Comparison of ENCODE assay signal across 10 mouse cellular contexts in genomic region chr2:107886063-107886762, GRCm38 (mm10).
DNase-seq lines count a peak whose midpoint lies in the region; ATAC-seq lines count a peak whose summit lies in the region.
"Had no signal": no experiment of that assay in that cellular context is flagged by ENCODE, and none has a peak within 500 bp of the region (broad histone marks: within the 10 kb centered on the region; RNA-seq: fewer than 3 reads in every experiment).

No protein-coding gene starts in this region.

- peak; percentile 6 for DNase-seq in hindbrain, embryonic 11.5 days (ENCODE audit: low spot score)
- no peak for DNase-seq in hindbrain, embryonic 10.5 days (ENCODE audit: low spot score)
- peak; percentile 65 for DNase-seq in 3T3-L1 (ENCODE audit: low read depth, low spot score)
- peak; percentile 5 for DNase-seq in R1 (ENCODE audit: low read depth, low spot score)
- no peak for DNase-seq in gastrocnemius, postnatal 10 days
- DNase-seq in thymus, postnatal 36 days: no peak
- DNase-seq: heart, postnatal 36 days had no signal

- peak; percentile 61 for ATAC-seq in hindbrain, embryonic 11.5 days (ENCODE audit: low FRiP score)
- peak; percentile 32; the same call in 1 of the 2 replicates for ATAC-seq in hindbrain, embryonic 13.5 days (ENCODE audit: low FRiP score)
- no peak; the same call in 1 of the 2 replicates for ATAC-seq in heart, embryonic 11.5 days (replicated peaks; ENCODE audit: insufficient number of reproducible peaks, low FRiP score, low TSS enrichment)

- no peaks in the 10 kb centered on the region for H3K4me1 ChIP-seq in hindbrain, embryonic 11.5 days (replicated peaks; ENCODE audit: control insufficient read depth, insufficient read depth, low read length)
- no peaks in the 10 kb centered on the region for H3K4me1 ChIP-seq in hindbrain, embryonic 10.5 days (replicated peaks)
- no peaks in the 10 kb centered on the region for H3K4me1 ChIP-seq in hindbrain, embryonic 13.5 days (replicated peaks)
- H3K4me1 ChIP-seq in heart, embryonic 11.5 days (ENCODE audit: control insufficient read depth, insufficient read depth, low read length): no peaks in the 10 kb centered on the region
- H3K4me1 ChIP-seq: lung, embryonic 15.5 days had no signal

- no peak overlapping the region for H3K4me2 ChIP-seq in hindbrain, embryonic 11.5 days (replicated peaks; ENCODE audit: low read depth, low read length)
- H3K4me2 ChIP-seq in hindbrain, embryonic 13.5 days: no peak overlapping the region
- H3K4me2 ChIP-seq in heart, embryonic 11.5 days: no peak overlapping the region
- H3K4me2 ChIP-seq: lung, embryonic 15.5 days had no signal

- no peak overlapping the region for H3K27ac ChIP-seq in hindbrain, embryonic 11.5 days (ENCODE audit: low read depth, low read length)
- H3K27ac ChIP-seq in hindbrain, embryonic 10.5 days: no peak overlapping the region
- H3K27ac ChIP-seq in hindbrain, embryonic 13.5 days: no peak overlapping the region
- no peak overlapping the region for H3K27ac ChIP-seq in heart, embryonic 11.5 days (ENCODE audit: low read depth, low read length)
- H3K27ac ChIP-seq: lung, embryonic 15.5 days had no signal

- WGBS in hindbrain, embryonic 11.5 days: 84% methylated on average over 3 of the region's 3 CpGs
- WGBS in hindbrain, embryonic 10.5 days: 80% methylated on average over 3 of the region's 3 CpGs
- WGBS in hindbrain, embryonic 13.5 days: 91% methylated on average over 3 of the region's 3 CpGs
- 75% methylated on average over 3 of the region's 3 CpGs for WGBS in heart, embryonic 11.5 days (ENCODE audit: insufficient replicate concordance)

- no peak overlapping the region for H3K4me3 ChIP-seq in hindbrain, embryonic 11.5 days (ENCODE audit: low read depth, low read length)
- H3K4me3 ChIP-seq in hindbrain, embryonic 10.5 days: no peak overlapping the region
- no peak overlapping the region for H3K4me3 ChIP-seq in hindbrain, embryonic 13.5 days
- H3K4me3 ChIP-seq in heart, embryonic 11.5 days (ENCODE audit: low read depth, low read length): no peak overlapping the region
- H3K4me3 ChIP-seq: lung, embryonic 15.5 days had no signal

- no peak overlapping the region for H3K9ac ChIP-seq in hindbrain, embryonic 11.5 days (ENCODE audit: low read depth, low read length)
- no peak overlapping the region for H3K9ac ChIP-seq in hindbrain, embryonic 13.5 days
- H3K9ac ChIP-seq in heart, embryonic 11.5 days (ENCODE audit: low read depth, low read length): no peak overlapping the region
- H3K9ac ChIP-seq: lung, embryonic 15.5 days had no signal

- no peaks in the 10 kb centered on the region for H3K27me3 ChIP-seq in hindbrain, embryonic 11.5 days (ENCODE audit: control insufficient read depth, insufficient read depth, low read length)
- H3K27me3 ChIP-seq in hindbrain, embryonic 10.5 days (ENCODE audit: insufficient read depth, poor library complexity, severe bottlenecking): no peaks in the 10 kb centered on the region
- H3K27me3 ChIP-seq in hindbrain, embryonic 13.5 days: no peaks in the 10 kb centered on the region
- H3K27me3 ChIP-seq in heart, embryonic 11.5 days (ENCODE audit: control insufficient read depth, insufficient read depth, low read length): no peaks in the 10 kb centered on the region
- H3K27me3 ChIP-seq: lung, embryonic 15.5 days had no signal

- H3K36me3 ChIP-seq in hindbrain, embryonic 11.5 days (ENCODE audit: control insufficient read depth, insufficient read depth, low read length): no peaks in the 10 kb centered on the region
- H3K36me3 ChIP-seq in hindbrain, embryonic 10.5 days: no peaks in the 10 kb centered on the region
- H3K36me3 ChIP-seq in hindbrain, embryonic 13.5 days: no peaks in the 10 kb centered on the region
- no peaks in the 10 kb centered on the region for H3K36me3 ChIP-seq in heart, embryonic 11.5 days (ENCODE audit: control insufficient read depth, insufficient read depth, low read length)
- H3K36me3 ChIP-seq: lung, embryonic 15.5 days had no signal

- no peaks in the 10 kb centered on the region for H3K9me3 ChIP-seq in hindbrain, embryonic 11.5 days (ENCODE audit: control insufficient read depth, low read length)
- no peaks in the 10 kb centered on the region for H3K9me3 ChIP-seq in hindbrain, embryonic 10.5 days
- H3K9me3 ChIP-seq in hindbrain, embryonic 13.5 days: no peaks in the 10 kb centered on the region
- H3K9me3 ChIP-seq in heart, embryonic 11.5 days (replicated peaks; ENCODE audit: control insufficient read depth, low read length): no peaks in the 10 kb centered on the region
- H3K9me3 ChIP-seq: lung, embryonic 15.5 days had no signal

Comparison
In these comparisons a context has a peak if more than half of its experiments do, and no peak if none do; other contexts are left out.
1. DNase-seq: peak in hindbrain, embryonic 11.5 days (single experiment), 3T3-L1 (single experiment) and R1 (single experiment); none in hindbrain, embryonic 10.5 days (single experiment), gastrocnemius, postnatal 10 days (single experiment) and thymus, postnatal 36 days (0 of 2).